In the genomic region with DNA sequence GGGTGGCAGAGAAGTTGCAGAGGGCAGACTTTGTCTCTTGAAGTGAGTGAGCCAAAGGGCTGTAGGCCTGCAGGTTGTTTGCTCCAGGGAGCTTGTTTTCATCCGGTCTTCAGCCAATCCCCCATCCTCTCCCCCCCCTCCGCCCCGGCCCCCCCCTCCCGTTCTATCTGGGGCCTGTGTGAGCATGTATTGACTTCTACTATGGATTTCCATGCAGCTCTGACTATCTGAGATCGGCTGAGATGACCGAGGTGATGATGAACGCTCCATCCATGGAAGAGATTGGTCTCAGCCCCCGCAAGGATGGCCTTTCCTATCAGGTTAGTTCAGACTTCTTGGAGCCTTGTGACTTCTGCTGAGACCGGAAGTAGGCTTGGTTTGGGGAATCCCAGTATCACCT, we compare ENCODE assay signal across 8 mouse cellular contexts. TPM values are rescaled to one million over a fixed set of nuclear protein-coding genes. Genes with fewer than 3 reads are reported as not detected.
DNase-seq lines count a peak whose midpoint lies in the region; ATAC-seq lines count a peak whose summit lies in the region.

No protein-coding gene starts in this region.

- no peak overlapping the region for H3K27ac ChIP-seq in kidney, embryonic 14.5 days (ENCODE audit: low read depth, low read length)
- H3K27ac ChIP-seq in embryonic facial prominence, embryonic 15.5 days (replicated peaks): no peak overlapping the region
- H3K27ac ChIP-seq in hindbrain, embryonic 12.5 days: no peak overlapping the region
- no peak overlapping the region for H3K27ac ChIP-seq in midbrain, embryonic 13.5 days

- H3K36me3 ChIP-seq in kidney, embryonic 14.5 days (ENCODE audit: control insufficient read depth, insufficient read depth, low read length): peaks cover 37% of the 10 kb centered on the region
- H3K36me3 ChIP-seq in embryonic facial prominence, embryonic 15.5 days: 0 out of 2 replicates have a peak, but pooled peaks cover 5% of the 10 kb centered on the region
- H3K36me3 ChIP-seq in hindbrain, embryonic 12.5 days: peaks cover 19% of the 10 kb centered on the region; the same call in 1 of the 2 replicates
- H3K36me3 ChIP-seq in midbrain, embryonic 13.5 days: peaks cover 33% of the 10 kb centered on the region

- no peak for ATAC-seq in kidney, embryonic 14.5 days (ENCODE audit: low FRiP score, low TSS enrichment)
- ATAC-seq in embryonic facial prominence, embryonic 15.5 days (ENCODE audit: insufficient number of reproducible peaks, low FRiP score, low TSS enrichment, low read depth): no peak
- no peak for ATAC-seq in hindbrain, embryonic 12.5 days (ENCODE audit: low FRiP score)
- ATAC-seq in midbrain, embryonic 13.5 days: no peak

- peaks cover 36% of the 10 kb centered on the region for H3K4me1 ChIP-seq in kidney, embryonic 14.5 days (ENCODE audit: control insufficient read depth, insufficient read depth, low read length)
- peaks cover 57% of the 10 kb centered on the region for H3K4me1 ChIP-seq in embryonic facial prominence, embryonic 15.5 days
- H3K4me1 ChIP-seq in hindbrain, embryonic 12.5 days: peaks cover 66% of the 10 kb centered on the region
- peaks cover 74% of the 10 kb centered on the region for H3K4me1 ChIP-seq in midbrain, embryonic 13.5 days (replicated peaks)

- no peaks in the 10 kb centered on the region for H3K9me3 ChIP-seq in kidney, embryonic 14.5 days (ENCODE audit: control insufficient read depth, low read length)
- H3K9me3 ChIP-seq in embryonic facial prominence, embryonic 15.5 days (replicated peaks): no peaks in the 10 kb centered on the region
- no peaks in the 10 kb centered on the region for H3K9me3 ChIP-seq in hindbrain, embryonic 12.5 days (replicated peaks)
- H3K9me3 ChIP-seq in midbrain, embryonic 13.5 days: no peaks in the 10 kb centered on the region

- DNase-seq in kidney, adult 11 months: no peak
- DNase-seq in adrenal gland, adult 18-20 months (ENCODE audit: low spot score in 2 of 2): no peak
- no peak for DNase-seq in frontal cortex, postnatal 10 days (ENCODE audit: low spot score in 2 of 2)
- DNase-seq in gastrocnemius, postnatal 25 days: no peak

- H3K9ac ChIP-seq in kidney, embryonic 14.5 days (ENCODE audit: low read depth, low read length): peak overlapping the region; percentile 58
- H3K9ac ChIP-seq in embryonic facial prominence, embryonic 15.5 days: no peak overlapping the region
- H3K9ac ChIP-seq in hindbrain, embryonic 12.5 days: no peak overlapping the region
- H3K9ac ChIP-seq in midbrain, embryonic 13.5 days (replicated peaks): peak overlapping the region; percentile 42; the same call in 1 of the 2 replicates

- 49% methylated on average over 9 of the region's 9 CpGs for WGBS in kidney, embryonic 14.5 days
- WGBS in embryonic facial prominence, embryonic 15.5 days: 50% methylated on average over 9 of the region's 9 CpGs
- WGBS in hindbrain, embryonic 12.5 days: 64% methylated on average over 9 of the region's 9 CpGs
- WGBS in midbrain, embryonic 13.5 days: 47% methylated on average over 9 of the region's 9 CpGs

- no peaks in the 10 kb centered on the region for H3K27me3 ChIP-seq in kidney, embryonic 14.5 days (ENCODE audit: control insufficient read depth, insufficient read depth, low read length)
- H3K27me3 ChIP-seq in embryonic facial prominence, embryonic 15.5 days: no peaks in the 10 kb centered on the region
- H3K27me3 ChIP-seq in hindbrain, embryonic 12.5 days: 0 out of 2 replicates have a peak, but pooled peaks cover 6% of the 10 kb centered on the region
- H3K27me3 ChIP-seq in midbrain, embryonic 13.5 days: 0 out of 2 replicates have a peak, but pooled peaks cover 4% of the 10 kb centered on the region

- peak overlapping the region; percentile 47 for H3K4me3 ChIP-seq in kidney, embryonic 14.5 days (ENCODE audit: low read length)
- H3K4me3 ChIP-seq in embryonic facial prominence, embryonic 15.5 days (replicated peaks): peak overlapping the region; percentile 26
- no peak overlapping the region for H3K4me3 ChIP-seq in hindbrain, embryonic 12.5 days
- peak overlapping the region; percentile 24 for H3K4me3 ChIP-seq in midbrain, embryonic 13.5 days (replicated peaks)

- H3K4me2 ChIP-seq in kidney, embryonic 14.5 days (replicated peaks; ENCODE audit: low read depth, low read length): peak overlapping the region; percentile 76
- peak overlapping the region; percentile 40 for H3K4me2 ChIP-seq in embryonic facial prominence, embryonic 15.5 days (replicated peaks)
- peak overlapping the region; percentile 53 for H3K4me2 ChIP-seq in hindbrain, embryonic 12.5 days (replicated peaks)
- H3K4me2 ChIP-seq in midbrain, embryonic 13.5 days (replicated peaks): peak overlapping the region; percentile 82

RNA-seq across cellular contexts. Expression of a gene that starts 2.9 kb away (rescaled TPM):
- 10.5 and 14.2 TPM in 2 replicates for polyA plus RNA-seq in kidney, embryonic 14.5 days (2014; fragmentation: Nextera tagmentation; extraction: Ambion mirVana)
- polyA plus RNA-seq in embryonic facial prominence, embryonic 15.5 days (2015; fragmentation: Nextera tagmentation; extraction: Ambion mirVana): 3.3 and 3.5 TPM in 2 replicates
- 4.3 and 4.4 TPM in 2 replicates for polyA plus RNA-seq in hindbrain, embryonic 12.5 days (2016; fragmentation: Nextera tagmentation; extraction: Ambion mirVana)
- 6.3 and 7.0 TPM in 2 replicates for polyA plus RNA-seq in midbrain, embryonic 13.5 days (2015; fragmentation: Nextera tagmentation; extraction: Ambion mirVana)
- total RNA-seq in adrenal gland, adult 18-20 months (2021): 10 to 100 TPM; 25.4 to 27.2 TPM
- 10 to 100 TPM in 1 of 2 experiments, 1 to 10 TPM in 1; 7.7 to 10.5 TPM for total RNA-seq in gastrocnemius, postnatal 25 days (2021)

Comparison
In these comparisons a context has a peak if more than half of its experiments do, and no peak if none do; other contexts are left out.
1. H3K9ac ChIP-seq: peak in kidney, embryonic 14.5 days (single experiment) and midbrain, embryonic 13.5 days (single experiment); none in embryonic facial prominence, embryonic 15.5 days (single experiment) and hindbrain, embryonic 12.5 days (single experiment).
2. Peak in every context shown above with its lines, with median percentiles within 50 percentile points of each other: H3K4me2 ChIP-seq.